Mouse (Mus musculus) megakaryocyte, embryonic 14.5 days (primary cell): ENCODE results near the gene Itgb1bp1.

ENCODE experiments used
- FLI1 ChIP-seq: IDR thresholded peaks from 2 replicates; pipeline ENCODE4 v1.6.1; 2012; ENCODE audit warnings: low read length, inconsistent platforms, mixed read lengths
- GATA1 ChIP-seq: IDR thresholded peaks from 3 replicates; pipeline ENCODE4 v1.6.1; 2012; ENCODE audit warnings: mixed read lengths, low read length, inconsistent platforms, borderline replicate concordance

DNA sequence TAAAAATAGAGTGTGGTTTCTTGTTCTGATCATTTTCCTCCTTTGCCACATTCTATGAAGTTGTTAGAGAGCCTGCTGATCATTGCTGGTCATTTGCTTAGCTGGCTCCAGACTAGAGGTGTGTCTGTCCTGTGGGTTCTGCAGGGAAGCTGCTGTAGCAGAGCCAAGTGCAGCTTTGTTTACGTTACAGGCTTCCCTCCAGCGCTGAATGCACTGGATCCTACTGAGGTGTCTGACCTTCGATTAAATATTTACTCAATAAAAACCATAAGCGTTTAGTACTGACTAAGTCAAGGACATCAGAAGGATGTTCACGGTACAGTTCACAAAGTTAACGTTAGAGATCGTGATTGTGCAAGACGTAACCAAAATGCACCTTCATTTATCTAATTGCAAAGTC lies 15.8 kb upstream of the Itgb1bp1 start:
- TF ChIP-seq GATA1 (no peak), FLI1 (no peak)
